Mouse (Mus musculus) myocyte (in vitro differentiated cells): Measurements from ENCODE around the gene Boc.

ENCODE experiments used
- CEBPB ChIP-seq: IDR thresholded peaks from 2 replicates; pipeline ENCODE4 v1.6.1; 2011; ENCODE audit warnings: mild to moderate bottlenecking, moderate library complexity; ENCODE audit not compliant: poor library complexity, insufficient read depth, severe bottlenecking
- POLR2A ChIP-seq: IDR thresholded peaks from one replicate; pipeline ENCODE4 v1.6.1; 2011; ENCODE audit warnings: low read depth, mild to moderate bottlenecking, control low read depth, moderate library complexity; ENCODE audit not compliant: insufficient read length
- POLR2AphosphoS2 ChIP-seq: IDR thresholded peaks from one replicate; pipeline ENCODE4 v1.6.1; 2011; ENCODE audit warnings: low read depth, control low read depth; ENCODE audit not compliant: insufficient read length
- SRF ChIP-seq: IDR thresholded peaks from one replicate; pipeline ENCODE4 v1.6.1; 2011; ENCODE audit warnings: low read depth; ENCODE audit not compliant: control insufficient read depth, insufficient read length

DNA sequence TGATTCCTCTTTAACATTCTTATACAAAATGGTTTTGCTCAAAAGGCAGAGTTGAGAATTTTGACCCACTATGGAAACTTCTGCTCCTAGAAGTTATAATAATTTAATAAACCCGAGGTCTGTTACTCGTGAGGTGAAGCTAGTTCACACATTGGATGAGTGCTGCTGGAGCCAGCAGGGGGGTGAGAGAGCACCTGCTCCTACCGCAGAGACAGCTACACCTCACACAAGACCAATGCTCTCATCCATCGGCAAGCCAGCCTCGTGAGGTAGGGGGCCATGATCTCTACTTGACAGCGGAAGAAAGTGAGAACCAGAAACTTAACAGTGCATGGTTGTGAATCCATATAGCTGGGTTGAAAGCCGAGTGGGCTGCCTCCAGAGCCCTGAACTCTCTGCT lies 35.1 kb downstream of the Boc start:
- TF ChIP-seq SRF = no peak
- TF ChIP-seq POLR2AphosphoS2 = no peak
- TF ChIP-seq POLR2A = no peak
- TF ChIP-seq CEBPB = no peak
